In genomic region chr7:34196132-34197128, GRCm38 (mm10) we compare ENCODE assay signal across 7 mouse cellular contexts. TPM values are rescaled to one million over a fixed set of nuclear protein-coding genes. Genes with fewer than 3 reads are reported as not detected.
DNase-seq lines count a peak whose midpoint lies in the region; ATAC-seq and TF ChIP-seq lines count a peak whose summit lies in the region.

Pdcd2l (minus strand) TSS chr7:34196661.

- H3K27me3 ChIP-seq in intestine, postnatal 0 days (replicated peaks; ENCODE audit: control insufficient read depth, insufficient read depth, low read length), result no peaks in the 10 kb centered on the region
- H3K27me3 ChIP-seq in midbrain, embryonic 12.5 days, result no peaks in the 10 kb centered on the region
- no peaks in the 10 kb centered on the region for H3K27me3 ChIP-seq in small intestine, adult 2 months (ENCODE audit: control insufficient read depth, insufficient read depth, low read length)

- DNase-seq in adrenal gland, adult 8-10 months, result peak; percentile 86
- DNase-seq in embryo, embryonic 9.5 days (ENCODE audit: extremely low spot score), result peak; percentile 92
- DNase-seq in gonadal fat pad, adult 2 months (ENCODE audit: low read depth), result no peak
- DNase-seq in left cerebral cortex, postnatal 4 days, result peak; percentile 95

- TF ChIP-seq CTCF in intestine, postnatal 0 days (IDR thresholded peaks at IDR 0.05; ENCODE audit: low read depth), result peak; percentile 12; the same call in 1 of the 2 replicates
- TF ChIP-seq CTCF in small intestine, adult 2 months (IDR thresholded peaks at IDR 0.05; ENCODE audit: extremely low read depth, insufficient read length, insufficient replicate concordance, low read depth, low read length), result no peak

- H3K4me3 ChIP-seq in intestine, postnatal 0 days (ENCODE audit: low read depth, low read length), result peak within 1 kb of the TSS; percentile 100
- peak within 1 kb of the TSS; percentile 97 for H3K4me3 ChIP-seq in midbrain, embryonic 12.5 days
- peak within 1 kb of the TSS; percentile 91 for H3K4me3 ChIP-seq in small intestine, adult 2 months (ENCODE audit: low read depth, low read length)

- intact Hi-C loops in left cerebral cortex, postnatal 4 days (cut with DNase I), result no loop called here

- 2% methylated on average over 70 of the region's 70 CpGs for WGBS in intestine, postnatal 0 days
- 3% methylated on average over 66 of the region's 70 CpGs for WGBS in midbrain, embryonic 12.5 days
- WGBS in small intestine, adult 2 months, result under 1% methylated on average over 70 of the region's 70 CpGs

- peak; percentile 39; the same call in 1 of the 2 replicates for TF ChIP-seq POLR2A in small intestine, adult 2 months (IDR thresholded peaks at IDR 0.05; ENCODE audit: low read depth, low read length)

- H3K4me1 ChIP-seq in intestine, postnatal 0 days (replicated peaks; ENCODE audit: control insufficient read depth, insufficient read depth, low read length), result no peaks in the 10 kb centered on the region
- H3K4me1 ChIP-seq in midbrain, embryonic 12.5 days, result peaks cover 10% of the 10 kb centered on the region
- no peaks in the 10 kb centered on the region for H3K4me1 ChIP-seq in small intestine, adult 2 months (ENCODE audit: control insufficient read depth, insufficient read depth, insufficient read length, low read length)

- H3K9ac ChIP-seq in intestine, postnatal 0 days (ENCODE audit: low read depth, low read length), result peak within 1 kb of the TSS; percentile 92
- H3K9ac ChIP-seq in midbrain, embryonic 12.5 days (replicated peaks), result peak within 1 kb of the TSS; percentile 95

- no peaks in the 10 kb centered on the region for H3K9me3 ChIP-seq in intestine, postnatal 0 days (ENCODE audit: control insufficient read depth)
- H3K9me3 ChIP-seq in midbrain, embryonic 12.5 days, result no peaks in the 10 kb centered on the region

- ATAC-seq in intestine, postnatal 0 days, result peak; percentile 89
- peak; percentile 93 for ATAC-seq in midbrain, embryonic 12.5 days (ENCODE audit: low FRiP score, low read depth)

- peak within 1 kb of the TSS; percentile 87 for H3K27ac ChIP-seq in intestine, postnatal 0 days (ENCODE audit: low read depth, low read length)
- H3K27ac ChIP-seq in midbrain, embryonic 12.5 days (replicated peaks), result peak within 1 kb of the TSS; percentile 46; the same call in 1 of the 2 replicates
- peak within 1 kb of the TSS; percentile 51 for H3K27ac ChIP-seq in small intestine, adult 2 months (ENCODE audit: insufficient read depth, low read depth, low read length)

- peak within 1 kb of the TSS; percentile 86 for H3K4me2 ChIP-seq in intestine, postnatal 0 days (replicated peaks; ENCODE audit: low read depth)
- H3K4me2 ChIP-seq in midbrain, embryonic 12.5 days (replicated peaks), result peak within 1 kb of the TSS; percentile 94

- peaks cover 18% of the 10 kb centered on the region for H3K36me3 ChIP-seq in intestine, postnatal 0 days (ENCODE audit: control insufficient read depth, insufficient read depth)
- peaks cover 32% of the 10 kb centered on the region for H3K36me3 ChIP-seq in midbrain, embryonic 12.5 days
- H3K36me3 ChIP-seq in small intestine, adult 2 months (ENCODE audit: control insufficient read depth, insufficient read depth, low read length), result peaks cover 14% of the 10 kb centered on the region

RNA-seq across cellular contexts. Expression of gene Pdcd2l, which starts in this region (rescaled TPM):
- total RNA-seq in adrenal gland, adult 8-10 months (2022), result 10 to 100 TPM; 25.7 to 30.3 (median 27.0) TPM
- polyA plus RNA-seq in gonadal fat pad, adult 2 months (2012; rRNA removed), result 23.9 and 29.4 TPM in 2 replicates
- polyA plus RNA-seq in intestine, postnatal 0 days (2015; fragmentation: Nextera tagmentation; extraction: Ambion mirVana), result 26.3 and 26.7 TPM in 2 replicates
- 10 to 100 TPM; 30.4 to 30.6 TPM for total RNA-seq in left cerebral cortex, postnatal 4 days (2021)
- 64.9 and 74.9 TPM in 2 replicates for polyA plus RNA-seq in midbrain, embryonic 12.5 days (2016; fragmentation: Nextera tagmentation; extraction: Ambion mirVana)
- 13.7 and 15.2 TPM in 2 replicates for polyA plus RNA-seq in small intestine, adult 2 months (2012; rRNA removed)
